Mouse (Mus musculus): ENCODE data around the gene Olfr463. TPM values are rescaled to one million over a fixed set of nuclear protein-coding genes. Genes with fewer than 3 reads are reported as not detected.

Olfr463 gene
- total RNA-seq, 4 experiments from 2014 or later = not detected

- DNase-seq (ENCODE audit: low spot score in 2 of 2) = no peak
Measured at GRCm38 (mm10) chr11:87847884-87848283, 49.3 kb downstream of the Olfr463 start.

- DNase-seq (ENCODE audit: low spot score in 2 of 2) = no peak
Measured at GRCm38 (mm10) chr11:87846968-87847600, 50.1 kb downstream of the Olfr463 start.

Other genes with a start within 250 kb of the Olfr463 start
- 1 to 10 TPM; 2.9 to 7.7 (median 4.8) TPM for gene Rnf43, start 234.7 kb downstream of the Olfr463 start, total RNA-seq (2022)
- 10 to 100 TPM; 63.2 to 84.3 (median 76.2) TPM for gene Supt4a, start 159.8 kb downstream of the Olfr463 start, total RNA-seq (2022)
- gene Tspoap1, start 136.8 kb downstream of the Olfr463 start, total RNA-seq (2022) = 100 to 1,000 TPM; 162 to 192 (median 176) TPM
- gene Mpo, start 103.8 kb downstream of the Olfr463 start, total RNA-seq (2022) = under 1 TPM in 1 of 4 experiments, not detected in 3; 0.55 TPM
- gene Lpo, start 69.1 kb downstream of the Olfr463 start, total RNA-seq (2022) = under 1 TPM; 0.40 to 0.91 (median 0.69) TPM
- 1 to 10 TPM; 6.8 to 8.4 (median 8.2) TPM for gene Mks1, start 44.2 kb downstream of the Olfr463 start, total RNA-seq (2022)
- under 1 TPM in 2 of 4 experiments, not detected in 2; 0.19 to 0.23 TPM for gene Epx, start 21.9 kb downstream of the Olfr463 start, total RNA-seq (2022)
- not detected for gene Olfr462, start 5.1 kb downstream of the Olfr463 start, total RNA-seq (2022)
- gene Olfr464, start 23.6 kb upstream of the Olfr463 start, total RNA-seq (2022) = 1 to 10 TPM in 3 of 4 experiments, under 1 TPM in 1; 0.94 to 2.2 (median 1.7) TPM
- gene Dynll2, start 90.1 kb upstream of the Olfr463 start, total RNA-seq (2022) = 100 to 1,000 TPM; 623 to 646 (median 629) TPM
- gene Srsf1, start 150.0 kb upstream of the Olfr463 start, total RNA-seq (2022) = 100 to 1,000 TPM; 189 to 208 (median 191) TPM
- gene Vezf1, start 170.9 kb upstream of the Olfr463 start, total RNA-seq (2022) = 10 to 100 TPM; 27.9 to 30.8 (median 29.3) TPM
- 10 to 100 TPM; 28.0 to 31.8 (median 30.9) TPM for gene Cuedc1, start 200.7 kb upstream of the Olfr463 start, total RNA-seq (2022)